Mouse (Mus musculus): ENCODE measurements around the gene Olfr1013.

- TF ChIP-seq CTCF (IDR thresholded peaks at IDR 0.05; ENCODE audit: borderline replicate concordance, insufficient read depth, low read length) (no peak), POLR2A (IDR thresholded peaks at IDR 0.05; ENCODE audit: low read depth, low read length) (no peak)
Observed at GRCm38 (mm10) chr2:85725793-85726192, 41.1 kb upstream of the Olfr1013 start.
